Mouse (Mus musculus) midbrain, embryonic 12.5 days (tissue): Measurements from ENCODE around the gene Bloc1s4. TPM values are rescaled to one million over a fixed set of nuclear protein-coding genes. Genes with fewer than 3 reads are reported as not detected.

Source experiments
- ATAC-seq: fragments of 200-750 bp; cut with Nextera tagmentation; 2 replicates; pipeline ENCODE4 v1.8.0; 2017; ENCODE audit warnings: low read depth, moderate TSS enrichment, moderate library complexity; ENCODE audit not compliant: low FRiP score
- H3K27ac ChIP-seq: fragments of 300-500 bp; sonication (generic); replicated peaks from 2 replicates; pipeline ENCODE4 v1.5.1; 2016; ENCODE audit warnings: mild to moderate bottlenecking
- H3K27me3 ChIP-seq: fragments of 300-500 bp; sonication (generic); 2 replicates; pipeline ENCODE4 v1.6.1; 2016; ENCODE audit warnings: mild to moderate bottlenecking
- H3K36me3 ChIP-seq: fragments of 300-500 bp; sonication (generic); 2 replicates; pipeline ENCODE4 v1.6.1; 2016
- H3K4me1 ChIP-seq: fragments of 300-500 bp; sonication (generic); 2 replicates; pipeline ENCODE4 v1.6.1; 2016
- H3K4me2 ChIP-seq: fragments of 300-500 bp; sonication (generic); replicated peaks from 2 replicates; pipeline ENCODE4 v1.6.1; 2016; ENCODE audit warnings: mild to moderate bottlenecking, moderate library complexity
- H3K4me3 ChIP-seq: fragments of 300-500 bp; sonication (generic); 2 replicates; pipeline ENCODE4 v1.5.1; 2016; ENCODE audit warnings: mild to moderate bottlenecking
- H3K9ac ChIP-seq: fragments of 300-500 bp; sonication (generic); replicated peaks from 2 replicates; pipeline ENCODE4 v1.6.1; 2016; ENCODE audit warnings: mild to moderate bottlenecking, moderate library complexity
- H3K9me3 ChIP-seq: fragments of 300-500 bp; sonication (generic); 2 replicates; pipeline ENCODE4 v1.6.1; 2016; ENCODE audit warnings: mild to moderate bottlenecking
- WGBS: fragments of 180-500 bp; shearing (Covaris S2); methylation state at CpG from one replicate; pipeline ENCODE4 v1.1.7; 2016; 5-methylcytosine and 5-hydroxymethylcytosine counted together
- polyA plus RNA-seq: library from polyadenylated mRNA; unstranded; fragments of >200 nt; fragmentation: Nextera tagmentation; extraction: Ambion mirVana; gene quantifications from 2 replicates; pipeline ENCODE4 v1.2.1, GENCODE M21; 2016

The Bloc1s4 gene
- polyA plus RNA-seq, 1 experiment from 2014 or later, result 29.1 TPM

DNA sequence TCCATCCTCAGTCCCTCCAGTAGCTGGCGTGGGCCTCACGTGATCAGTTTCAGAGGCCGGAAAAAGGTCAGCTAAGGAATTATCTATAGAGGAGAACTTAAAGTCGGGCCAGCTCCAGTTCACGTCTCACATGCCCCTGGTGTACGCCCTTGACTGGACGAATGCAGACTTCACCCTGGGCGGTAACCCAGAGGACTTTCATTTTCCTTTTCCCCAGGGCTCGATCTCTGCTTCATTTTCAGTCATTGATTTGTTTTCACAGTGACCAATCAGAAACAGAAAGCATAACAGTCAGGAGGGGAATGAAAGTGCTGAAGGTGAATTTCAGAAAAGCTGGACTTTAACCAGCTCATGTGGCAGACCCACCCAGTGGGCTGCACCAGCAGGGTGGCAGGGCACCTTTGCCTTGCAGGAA, 22.1 kb downstream of the Bloc1s4 start:
- Histone ChIP-seq H3K4me2 (no peak overlapping the region), H3K9me3 (no peaks in the 10 kb centered on the region), H3K4me3 (no peak overlapping the region), H3K36me3 (no peaks in the 10 kb centered on the region), H3K4me1 (no peaks in the 10 kb centered on the region), H3K27me3 (no peaks in the 10 kb centered on the region), H3K27ac (no peak overlapping the region), H3K9ac (no peak overlapping the region)
- ATAC-seq, result no peak
- 69% methylated on average over 9 of the region's 9 CpGs for WGBS

DNA sequence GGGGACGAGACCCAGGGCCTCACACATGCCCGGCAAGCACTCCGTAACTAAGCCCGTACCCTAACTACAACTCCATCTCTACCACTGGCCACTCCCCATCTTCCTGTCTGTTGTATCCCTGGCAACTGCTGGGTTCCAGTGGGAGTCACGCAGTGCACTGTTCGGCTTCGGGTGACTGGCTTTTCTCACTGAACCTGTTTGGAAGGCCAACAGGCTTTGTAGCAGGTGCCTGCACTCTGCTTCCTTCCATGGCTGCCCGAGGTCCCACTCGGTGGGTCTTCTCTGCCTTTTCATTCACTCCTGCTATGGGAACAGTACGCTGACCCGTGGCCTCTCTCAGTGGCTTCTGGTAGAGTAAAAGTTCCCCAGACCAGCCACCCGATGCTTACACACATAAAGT, 22.6 kb downstream of the Bloc1s4 start:
- no peak overlapping the region for H3K27ac ChIP-seq
- WGBS, result 66% methylated on average over 12 of the region's 12 CpGs
- ATAC-seq, result no peak

DNA sequence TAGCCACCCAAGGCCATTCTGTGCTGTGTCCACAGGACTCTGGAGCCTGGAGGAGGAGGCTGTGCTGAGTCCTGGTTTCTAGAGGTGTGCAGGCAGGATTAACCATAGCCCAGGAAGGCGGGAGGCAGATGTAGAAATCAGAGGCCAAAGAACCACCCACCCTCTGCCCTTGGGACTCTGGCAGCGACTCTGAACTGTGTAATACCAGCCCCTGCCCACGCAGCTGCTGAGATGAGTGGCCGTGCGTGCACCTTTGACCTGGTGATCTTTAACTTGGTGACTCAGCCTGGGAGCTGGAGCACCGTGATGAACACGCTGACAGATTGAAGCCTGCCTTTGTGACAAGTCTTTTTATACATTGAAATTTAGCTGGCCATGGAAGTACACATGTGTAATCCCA, 24.2 kb downstream of the Bloc1s4 start:
- H3K9me3 ChIP-seq, result no peaks in the 10 kb centered on the region
- no peak for ATAC-seq
- H3K36me3 ChIP-seq, result no peaks in the 10 kb centered on the region
- no peak overlapping the region for H3K4me3 ChIP-seq
- no peak overlapping the region for H3K27ac ChIP-seq
- H3K27me3 ChIP-seq, result no peaks in the 10 kb centered on the region
- H3K9ac ChIP-seq, result no peak overlapping the region
- no peaks in the 10 kb centered on the region for H3K4me1 ChIP-seq
- WGBS, result 78% methylated on average over 7 of the region's 7 CpGs
- H3K4me2 ChIP-seq, result no peak overlapping the region

More for the DNA sequence above, 22.6 kb downstream of the Bloc1s4 start:
- Histone ChIP-seq H3K4me3 (no peak overlapping the region), H3K9ac (no peak overlapping the region), H3K36me3 (no peaks in the 10 kb centered on the region), H3K27me3 (no peaks in the 10 kb centered on the region), H3K4me1 (no peaks in the 10 kb centered on the region), H3K4me2 (no peak overlapping the region), H3K9me3 (no peaks in the 10 kb centered on the region)

DNA sequence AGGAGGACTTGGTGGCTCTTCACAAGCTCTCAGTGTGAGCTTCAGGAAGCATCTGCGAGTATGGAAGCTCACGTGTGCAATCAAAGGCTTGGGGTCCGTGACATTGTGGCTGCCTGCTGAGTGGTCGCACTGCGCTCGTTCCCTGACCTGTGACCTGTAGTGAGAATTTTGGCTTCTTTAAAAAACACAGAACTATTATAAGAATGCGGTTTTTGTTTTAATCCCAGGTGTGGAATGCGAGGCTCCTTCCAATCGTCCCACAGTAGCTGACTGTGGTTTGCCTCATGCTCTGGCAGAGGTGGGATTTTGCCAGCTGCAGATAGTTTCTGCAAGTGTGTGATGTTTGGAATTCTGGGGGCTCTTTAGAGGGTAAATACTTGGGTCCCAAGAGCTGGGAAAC, 25.1 kb downstream of the Bloc1s4 start:
- H3K4me2 ChIP-seq, result no peak overlapping the region

DNA sequence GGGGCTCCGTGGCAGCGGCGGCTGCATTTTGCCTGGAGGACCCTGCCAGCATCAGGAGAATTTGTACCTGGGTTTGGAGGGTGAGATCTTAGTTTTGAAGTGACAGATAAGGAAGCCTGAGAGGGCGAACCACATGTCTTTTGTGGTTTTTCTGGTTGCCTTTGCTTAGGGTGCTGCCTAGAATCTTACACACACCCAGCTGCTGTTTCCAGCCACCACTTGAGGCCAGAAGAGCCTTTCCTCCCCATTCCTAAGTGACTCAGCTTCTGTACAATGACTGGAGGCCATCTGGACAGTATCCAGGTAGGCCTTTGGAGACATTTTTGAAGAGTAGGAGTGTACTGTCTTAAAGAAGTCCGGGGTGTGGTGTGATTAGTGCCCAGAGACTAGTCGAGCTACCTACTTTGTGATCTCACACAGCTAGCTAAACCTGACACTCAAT, 26.0 kb downstream of the Bloc1s4 start:
- Histone ChIP-seq H3K4me3 (no peak overlapping the region), H3K9me3 (no peaks in the 10 kb centered on the region), H3K27me3 (no peaks in the 10 kb centered on the region), H3K9ac (no peak overlapping the region), H3K4me1 (no peaks in the 10 kb centered on the region), H3K27ac (no peak overlapping the region), H3K36me3 (no peaks in the 10 kb centered on the region), H3K4me2 (no peak overlapping the region)
- ATAC-seq, result no peak
- WGBS, result 80% methylated on average over 6 of the region's 6 CpGs

More for the DNA sequence above, 25.1 kb downstream of the Bloc1s4 start:
- Histone ChIP-seq H3K27ac (no peak overlapping the region), H3K9me3 (no peaks in the 10 kb centered on the region), H3K4me3 (no peak overlapping the region), H3K4me1 (no peaks in the 10 kb centered on the region), H3K9ac (no peak overlapping the region), H3K36me3 (no peaks in the 10 kb centered on the region), H3K27me3 (no peaks in the 10 kb centered on the region)
- WGBS, result 70% methylated on average over 9 of the region's 9 CpGs
- no peak for ATAC-seq

DNA sequence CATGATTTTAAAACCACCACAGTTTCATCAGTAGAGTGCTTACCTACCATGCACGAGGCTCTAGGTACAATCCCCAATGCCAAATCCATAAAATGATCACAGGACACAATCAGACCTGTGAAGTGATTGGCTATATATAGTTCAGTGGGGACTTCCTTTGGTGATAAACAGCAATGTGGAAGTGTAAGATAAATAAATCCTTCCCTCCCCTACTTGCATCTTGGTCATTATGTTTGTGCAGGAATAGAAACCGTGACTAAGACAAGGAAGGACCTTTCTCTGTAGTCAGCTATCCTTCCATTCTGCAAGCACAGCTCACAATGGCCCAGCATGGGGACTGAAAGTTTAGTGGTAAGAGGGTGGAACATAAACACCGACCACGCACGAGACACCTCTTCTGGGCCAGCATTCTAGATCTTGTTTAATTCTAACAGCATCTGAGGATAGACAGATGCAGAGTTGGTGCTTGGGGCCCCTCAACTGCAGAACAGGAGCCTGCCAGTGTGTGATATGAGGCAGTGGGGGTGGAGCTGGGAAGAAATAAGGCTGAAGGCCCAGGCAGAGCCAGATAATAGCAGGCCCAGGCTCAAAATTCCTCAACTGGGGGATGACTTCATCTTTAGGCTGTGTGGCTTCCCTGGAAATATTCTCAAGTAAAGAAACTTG, 27.6 kb downstream of the Bloc1s4 start:
- no peaks in the 10 kb centered on the region for H3K4me1 ChIP-seq
- WGBS, result 75% methylated on average over 5 of the region's 5 CpGs
- H3K9me3 ChIP-seq, result no peaks in the 10 kb centered on the region
- no peak overlapping the region for H3K9ac ChIP-seq
- H3K36me3 ChIP-seq, result no peaks in the 10 kb centered on the region
- H3K4me2 ChIP-seq, result no peak overlapping the region
- H3K27me3 ChIP-seq, result no peaks in the 10 kb centered on the region
- no peak overlapping the region for H3K4me3 ChIP-seq
- ATAC-seq, result no peak
- no peak overlapping the region for H3K27ac ChIP-seq

DNA sequence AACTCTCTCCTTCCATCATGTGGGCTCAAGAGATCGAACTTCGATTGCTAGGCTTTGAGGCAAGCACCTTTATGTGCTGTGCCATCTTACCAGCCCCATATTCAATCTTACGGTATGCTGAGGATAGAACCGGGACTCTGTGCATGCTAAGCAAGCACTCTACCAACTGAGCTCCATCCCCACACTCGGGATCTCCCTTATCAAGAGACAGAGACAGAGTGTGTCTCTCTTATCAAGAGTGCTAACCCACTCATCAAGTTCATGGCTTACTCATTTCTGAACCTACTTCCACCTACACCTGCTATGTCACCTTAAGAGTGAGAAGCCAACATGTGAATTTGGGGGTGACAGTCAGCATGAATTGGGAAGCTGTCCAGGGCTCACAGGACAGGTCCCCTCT, 28.2 kb downstream of the Bloc1s4 start:
- no peaks in the 10 kb centered on the region for H3K27me3 ChIP-seq
- ATAC-seq, result no peak
- no peaks in the 10 kb centered on the region for H3K4me1 ChIP-seq
- H3K4me2 ChIP-seq, result no peak overlapping the region
- H3K9ac ChIP-seq, result no peak overlapping the region
- H3K9me3 ChIP-seq, result no peaks in the 10 kb centered on the region
- no peaks in the 10 kb centered on the region for H3K36me3 ChIP-seq
- H3K27ac ChIP-seq, result no peak overlapping the region
- no peak overlapping the region for H3K4me3 ChIP-seq
- WGBS, result 88% methylated on average over 5 of the region's 5 CpGs

DNA sequence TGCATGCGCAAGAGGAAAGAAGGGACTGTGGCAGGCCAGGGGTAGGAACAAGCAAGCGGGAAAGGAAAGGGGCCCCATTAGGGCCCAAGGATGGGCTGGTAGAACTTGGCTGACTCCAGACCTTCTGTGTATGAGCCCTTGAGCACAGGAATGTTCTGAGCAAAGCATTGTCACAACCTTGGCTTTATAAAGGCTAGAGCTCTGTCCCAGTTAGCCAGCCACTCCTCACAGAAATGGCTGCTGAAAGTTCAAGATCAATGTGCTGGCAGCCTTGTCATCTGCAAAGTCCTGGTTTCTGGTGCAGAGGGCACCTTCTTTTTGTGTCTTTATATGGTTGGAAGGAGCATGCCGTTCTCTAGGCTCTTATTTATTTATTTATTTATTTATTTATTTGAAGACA, 28.8 kb downstream of the Bloc1s4 start:
- H3K36me3 ChIP-seq, result no peaks in the 10 kb centered on the region
- H3K27ac ChIP-seq, result no peak overlapping the region
- no peak overlapping the region for H3K9ac ChIP-seq
- H3K4me3 ChIP-seq, result no peak overlapping the region
- peaks cover 2% of the 10 kb centered on the region; the same call in 1 of the 2 replicates for H3K27me3 ChIP-seq
- 87% methylated on average over 3 of the region's 3 CpGs for WGBS
- no peak for ATAC-seq
- H3K4me1 ChIP-seq, result no peaks in the 10 kb centered on the region
- no peak overlapping the region for H3K4me2 ChIP-seq
- no peaks in the 10 kb centered on the region for H3K9me3 ChIP-seq

DNA sequence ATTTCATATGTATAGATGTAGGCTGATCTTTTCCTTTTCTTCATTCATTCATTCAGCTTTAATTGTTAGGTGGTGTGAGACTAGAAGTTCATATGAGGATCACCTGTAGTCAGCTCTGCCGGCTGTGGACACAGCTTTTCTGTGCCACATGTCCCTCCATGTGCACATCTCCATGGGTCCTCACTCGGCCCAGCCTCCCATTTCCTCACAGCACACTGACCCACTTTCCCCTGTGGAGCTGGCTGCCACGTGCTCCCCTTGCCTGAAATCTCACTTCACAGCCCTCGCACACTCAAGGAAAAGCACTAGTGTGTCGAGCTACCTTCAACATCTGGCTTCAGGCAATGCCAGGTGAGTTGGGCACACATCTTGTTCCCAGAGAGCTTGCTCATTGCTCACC, 29.3 kb downstream of the Bloc1s4 start:
- Histone ChIP-seq H3K4me3 (no peak overlapping the region), H3K36me3 (no peaks in the 10 kb centered on the region), H3K27me3 (peaks cover 4% of the 10 kb centered on the region; the same call in 1 of the 2 replicates), H3K4me1 (no peaks in the 10 kb centered on the region), H3K27ac (no peak overlapping the region), H3K9ac (no peak overlapping the region), H3K4me2 (no peak overlapping the region), H3K9me3 (no peaks in the 10 kb centered on the region)
- no peak for ATAC-seq
- 74% methylated on average over 5 of the region's 5 CpGs for WGBS

DNA sequence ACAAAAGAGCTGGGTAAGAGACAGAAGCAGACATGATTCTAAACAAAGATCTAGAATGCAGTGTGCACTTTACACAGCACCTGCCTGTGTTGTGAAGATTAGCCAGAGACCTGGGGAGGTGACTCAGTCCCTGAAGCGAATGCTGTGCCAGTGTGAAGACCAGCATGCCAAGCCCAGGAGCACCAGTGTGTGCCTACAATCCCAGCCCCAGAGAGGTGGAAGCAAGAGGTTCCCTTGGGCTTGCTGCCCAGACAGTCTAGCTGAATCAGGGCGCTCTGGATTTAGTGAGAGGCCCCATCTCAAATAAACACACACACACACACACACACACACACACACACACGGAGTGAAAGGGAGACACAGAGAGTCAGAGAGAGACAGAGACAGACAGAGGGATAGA, 30.6 kb downstream of the Bloc1s4 start:
- peaks cover 5% of the 10 kb centered on the region for H3K4me1 ChIP-seq
- no peaks in the 10 kb centered on the region for H3K9me3 ChIP-seq
- H3K9ac ChIP-seq, result no peak overlapping the region
- H3K4me2 ChIP-seq, result no peak overlapping the region
- H3K36me3 ChIP-seq, result no peaks in the 10 kb centered on the region
- H3K27ac ChIP-seq, result no peak overlapping the region
- ATAC-seq, result no peak
- WGBS, result 73% methylated on average over 3 of the region's 3 CpGs
- H3K4me3 ChIP-seq, result no peak overlapping the region
- H3K27me3 ChIP-seq, result peaks cover 4% of the 10 kb centered on the region; the same call in 1 of the 2 replicates

DNA sequence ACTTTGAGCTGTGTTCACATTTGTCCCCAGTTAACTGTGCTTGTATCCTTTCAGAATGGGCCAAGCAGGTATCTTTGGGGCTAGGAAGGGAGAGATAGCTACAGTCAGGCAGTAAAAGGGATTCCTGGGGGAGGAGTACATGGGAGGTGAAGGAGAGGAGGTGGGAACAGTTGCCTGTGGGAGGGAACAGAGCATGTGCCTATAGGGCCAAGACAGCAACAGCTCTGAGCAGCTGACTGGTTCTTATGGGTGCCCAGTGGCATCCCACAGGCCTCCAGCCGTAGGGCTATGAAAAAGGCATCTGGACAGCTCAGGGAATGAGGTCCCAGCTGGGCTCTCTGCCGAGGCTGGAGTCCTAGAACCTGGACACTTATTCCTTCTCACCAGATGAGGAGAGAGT, 31.6 kb downstream of the Bloc1s4 start:
- 66% methylated on average over 2 of the region's 2 CpGs for WGBS
- Histone ChIP-seq H3K27ac (no peak overlapping the region), H3K27me3 (peaks cover 9% of the 10 kb centered on the region), H3K4me2 (no peak overlapping the region), H3K4me1 (peaks cover 16% of the 10 kb centered on the region), H3K9ac (no peak overlapping the region), H3K9me3 (no peaks in the 10 kb centered on the region), H3K4me3 (no peak overlapping the region), H3K36me3 (no peaks in the 10 kb centered on the region)
- no peak for ATAC-seq

DNA sequence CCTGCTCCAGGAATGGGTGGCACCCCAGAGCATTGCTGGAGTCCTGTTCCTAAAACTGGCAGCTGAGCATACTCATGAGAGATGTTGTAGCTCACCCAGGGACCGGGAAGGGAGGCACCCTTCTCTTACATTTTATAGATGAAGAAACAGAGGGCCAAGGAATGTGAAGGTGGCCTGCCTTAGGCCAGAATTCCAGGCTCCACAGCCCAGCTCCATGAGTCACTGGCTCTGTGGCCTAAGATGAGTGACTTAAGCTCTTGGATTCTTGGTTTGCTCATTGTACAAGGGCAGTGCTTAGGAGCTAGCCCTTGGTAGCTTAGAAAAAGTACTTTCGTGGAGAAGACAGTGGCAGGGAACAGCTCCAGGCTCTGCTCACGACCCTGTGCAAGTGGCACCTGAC, 33.6 kb downstream of the Bloc1s4 start:
- 63% methylated on average over 3 of the region's 3 CpGs for WGBS
- Histone ChIP-seq H3K4me3 (no peak overlapping the region), H3K27me3 (peaks cover 9% of the 10 kb centered on the region), H3K27ac (no peak overlapping the region), H3K9me3 (no peaks in the 10 kb centered on the region), H3K4me1 (peaks cover 17% of the 10 kb centered on the region), H3K4me2 (no peak overlapping the region), H3K9ac (no peak overlapping the region), H3K36me3 (no peaks in the 10 kb centered on the region)
- no peak for ATAC-seq

DNA sequence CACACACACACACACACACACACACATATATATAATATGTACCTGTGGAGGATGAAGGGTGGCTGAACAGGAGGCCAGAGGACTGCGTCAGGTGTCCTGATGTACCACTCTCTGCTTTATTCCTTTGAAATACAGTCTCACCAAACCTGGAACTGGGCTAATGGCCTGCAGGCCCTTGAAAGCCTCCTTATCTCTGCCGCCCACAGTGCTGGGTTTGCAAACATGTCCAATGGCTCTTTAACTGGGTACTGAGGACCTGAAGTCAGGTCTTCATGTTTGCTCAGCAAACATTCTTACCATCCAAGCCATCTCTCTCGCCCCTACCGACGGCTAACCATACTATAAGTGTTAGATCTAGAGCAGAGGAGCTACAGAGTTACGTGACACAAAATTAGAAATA, 34.8 kb downstream of the Bloc1s4 start:
- no peak overlapping the region for H3K27ac ChIP-seq
- no peak for ATAC-seq
- peaks cover 17% of the 10 kb centered on the region for H3K4me1 ChIP-seq
- H3K4me3 ChIP-seq, result no peak overlapping the region
- no peak overlapping the region for H3K9ac ChIP-seq
- H3K27me3 ChIP-seq, result peaks cover 9% of the 10 kb centered on the region
- no peaks in the 10 kb centered on the region for H3K9me3 ChIP-seq
- no peak overlapping the region for H3K4me2 ChIP-seq
- WGBS, result 85% methylated on average over 6 of the region's 6 CpGs
- no peaks in the 10 kb centered on the region for H3K36me3 ChIP-seq
